Mouse (Mus musculus) forebrain, postnatal 0 days (tissue): ENCODE data around the gene Aip. TPM values are rescaled to one million over a fixed set of nuclear protein-coding genes. Genes with fewer than 3 reads are reported as not detected.

ENCODE experiments used
- ATAC-seq: fragments of 200-750 bp; cut with Nextera tagmentation; 2 replicates; pipeline ENCODE4 v1.8.0; 2017; ENCODE audit warnings: mild to moderate bottlenecking, moderate library complexity
- DNase-seq: peaks from one replicate; pipeline ENCODE4 v3.0.0-alpha.2; 2015
- H3K27ac ChIP-seq: fragments of 300-500 bp; sonication (generic); 2 replicates; pipeline ENCODE4 v1.5.1; 2014; ENCODE audit warnings: low read depth, mild to moderate bottlenecking, antibody characterized with exemption, low read length, moderate library complexity, mixed read lengths
- H3K27me3 ChIP-seq: fragments of 300-500 bp; sonication (generic); 2 replicates; pipeline ENCODE4 v1.6.1; 2014; ENCODE audit warnings: mild to moderate bottlenecking, low read length, mixed read lengths; ENCODE audit not compliant: insufficient read depth
- H3K36me3 ChIP-seq: fragments of 300-500 bp; sonication (generic); 2 replicates; pipeline ENCODE4 v1.6.1; 2014; ENCODE audit warnings: mild to moderate bottlenecking, moderate library complexity; ENCODE audit not compliant: insufficient read depth
- H3K4me1 ChIP-seq: fragments of 300-500 bp; sonication (generic); 2 replicates; pipeline ENCODE4 v1.6.1; 2014; ENCODE audit warnings: antibody characterized with exemption; ENCODE audit not compliant: insufficient read depth
- H3K4me2 ChIP-seq: fragments of 300-500 bp; sonication (generic); 2 replicates; pipeline ENCODE4 v1.6.1; 2014; ENCODE audit warnings: low read depth, mild to moderate bottlenecking, moderate library complexity
- H3K4me3 ChIP-seq: fragments of 300-500 bp; sonication (generic); 2 replicates; pipeline ENCODE4 v1.5.1; 2014; ENCODE audit warnings: low read depth, low read length, mixed read lengths
- H3K9ac ChIP-seq: fragments of 300-500 bp; sonication (generic); 2 replicates; pipeline ENCODE4 v1.6.1; 2014; ENCODE audit warnings: mild to moderate bottlenecking
- H3K9me3 ChIP-seq: fragments of 300-500 bp; sonication (generic); 2 replicates; pipeline ENCODE4 v1.6.1; 2016; ENCODE audit warnings: low read length
- CTCF ChIP-seq: sonication (generic); IDR thresholded peaks from 2 replicates; pipeline ENCODE4 v1.5.1; 2016; ENCODE audit warnings: antibody characterized with exemption, control low read depth, low read depth
- WGBS: fragments of 180-500 bp; shearing (Covaris S2); extraction: QIAGEN DNeasy Blood & Tissue Kit; methylation state at CpG from one replicate; pipeline ENCODE4 v1.1.7; 2014; 5-methylcytosine and 5-hydroxymethylcytosine counted together
- polyA plus RNA-seq: library from polyadenylated mRNA; unstranded; fragments of >200 nt; fragmentation: Nextera tagmentation; extraction: Ambion mirVana; gene quantifications from 2 replicates; pipeline ENCODE4 v1.2.1, GENCODE M21; 2015
- total RNA-seq: library from RNA; depleted of rRNA; stranded (reverse); fragments of >200 nt; gene quantifications from 2 replicates; pipeline ENCODE4 v1.2.3, GENCODE M21; 2014

The Aip gene
- total and polyA plus RNA-seq, 2 experiments from 2014 or later, result 25.8 to 86.2 TPM

GRCm38 (mm10) chr19:4091383-4091782 is 34.3 kb downstream of the Aip start:
- Histone ChIP-seq H3K36me3 (no peaks in the 10 kb centered on the region), H3K4me1 (0 out of 2 replicates have a peak, but pooled peaks cover 5% of the 10 kb centered on the region), H3K4me2 (no peak overlapping the region), H3K27ac (no peak overlapping the region), H3K4me3 (no peak overlapping the region), H3K27me3 (no peaks in the 10 kb centered on the region), H3K9ac (no peak overlapping the region), H3K9me3 (no peaks in the 10 kb centered on the region)
- DNase-seq (no peak), ATAC-seq (no peak)
- 75% methylated on average over 2 of the region's 2 CpGs for WGBS
- no peak for TF ChIP-seq CTCF

- H3K36me3 ChIP-seq, result no peaks in the 10 kb centered on the region
- ATAC-seq, result no peak
- no peak overlapping the region for H3K27ac ChIP-seq
- no peak for DNase-seq
- H3K4me3 ChIP-seq, result no peak overlapping the region
- H3K9me3 ChIP-seq, result no peaks in the 10 kb centered on the region
- no peaks in the 10 kb centered on the region for H3K4me1 ChIP-seq
- H3K27me3 ChIP-seq, result no peaks in the 10 kb centered on the region
- TF ChIP-seq CTCF, result no peak
- H3K4me2 ChIP-seq, result no peak overlapping the region
- WGBS, result 89% methylated on average over 3 of the region's 3 CpGs
- no peak overlapping the region for H3K9ac ChIP-seq
These were observed 35.2 kb downstream of the Aip start for GRCm38 (mm10) chr19:4090446-4090845.

- Histone ChIP-seq H3K4me3 (no peak overlapping the region), H3K36me3 (no peaks in the 10 kb centered on the region), H3K9ac (no peak overlapping the region), H3K9me3 (no peaks in the 10 kb centered on the region), H3K4me1 (no peaks in the 10 kb centered on the region), H3K27ac (no peak overlapping the region), H3K27me3 (no peaks in the 10 kb centered on the region), H3K4me2 (no peak overlapping the region)
- TF ChIP-seq CTCF, result no peak
- DNase-seq (no peak), ATAC-seq (no peak)
- 29% methylated on average over 6 of the region's 6 CpGs for WGBS
These were observed 36.5 kb downstream of the Aip start for GRCm38 (mm10) chr19:4089128-4089527.

GRCm38 (mm10) chr19:4088146-4088545 is 37.5 kb downstream of the Aip start:
- Histone ChIP-seq H3K27ac (no peak overlapping the region), H3K9ac (no peak overlapping the region)

GRCm38 (mm10) chr19:4087090-4087489 is 38.6 kb downstream of the Aip start:
- no peak overlapping the region for H3K9ac ChIP-seq

More at GRCm38 (mm10) chr19:4088146-4088545, 37.5 kb downstream of the Aip start:
- no peaks in the 10 kb centered on the region for H3K4me1 ChIP-seq
- ATAC-seq, result no peak
- whole genome bisulfite sequencing, result 58% methylated on average over 5 of the region's 5 CpGs
- no peak overlapping the region for H3K4me2 ChIP-seq
- no peak for DNase-seq
- H3K4me3 ChIP-seq, result no peak overlapping the region
- H3K27me3 ChIP-seq, result no peaks in the 10 kb centered on the region
- H3K9me3 ChIP-seq, result no peaks in the 10 kb centered on the region
- no peaks in the 10 kb centered on the region for H3K36me3 ChIP-seq
- TF ChIP-seq CTCF, result no peak

GRCm38 (mm10) chr19:4086156-4086555 is 39.5 kb downstream of the Aip start:
- TF ChIP-seq CTCF, result no peak

More at GRCm38 (mm10) chr19:4087090-4087489, 38.6 kb downstream of the Aip start:
- Histone ChIP-seq H3K4me3 (no peak overlapping the region), H3K4me1 (no peaks in the 10 kb centered on the region), H3K27ac (no peak overlapping the region), H3K36me3 (no peaks in the 10 kb centered on the region), H3K9me3 (no peaks in the 10 kb centered on the region), H3K4me2 (no peak overlapping the region), H3K27me3 (no peaks in the 10 kb centered on the region)
- DNase-seq (no peak), ATAC-seq (no peak)
- TF ChIP-seq CTCF, result no peak
- WGBS, result 87% methylated on average over 5 of the region's 5 CpGs

GRCm38 (mm10) chr19:4084984-4085383 is 40.7 kb downstream of the Aip start:
- no peaks in the 10 kb centered on the region for H3K9me3 ChIP-seq
- WGBS, result 84% methylated on average over 1 of the region's 1 CpGs
- no peak for DNase-seq
- H3K36me3 ChIP-seq, result no peaks in the 10 kb centered on the region
- no peak overlapping the region for H3K27ac ChIP-seq
- no peak for ATAC-seq
- H3K4me2 ChIP-seq, result no peak overlapping the region
- no peaks in the 10 kb centered on the region for H3K27me3 ChIP-seq
- no peak overlapping the region for H3K9ac ChIP-seq
- no peak overlapping the region for H3K4me3 ChIP-seq
- peak; percentile 25; the same call in 1 of the 2 replicates for TF ChIP-seq CTCF
- no peaks in the 10 kb centered on the region for H3K4me1 ChIP-seq

More at GRCm38 (mm10) chr19:4086156-4086555, 39.5 kb downstream of the Aip start:
- Histone ChIP-seq H3K9me3 (no peaks in the 10 kb centered on the region), H3K9ac (no peak overlapping the region), H3K4me1 (no peaks in the 10 kb centered on the region), H3K27me3 (no peaks in the 10 kb centered on the region), H3K4me2 (no peak overlapping the region), H3K4me3 (no peak overlapping the region), H3K27ac (no peak overlapping the region), H3K36me3 (no peaks in the 10 kb centered on the region)
- DNase-seq, result no peak
- 94% methylated on average over 15 of the region's 15 CpGs for WGBS
- ATAC-seq, result no peak

GRCm38 (mm10) chr19:4083826-4084225 is 41.8 kb downstream of the Aip start:
- no peak overlapping the region for H3K4me3 ChIP-seq
- no peaks in the 10 kb centered on the region for H3K27me3 ChIP-seq
- no peak for DNase-seq
- ATAC-seq, result no peak
- no peak overlapping the region for H3K9ac ChIP-seq
- no peaks in the 10 kb centered on the region for H3K36me3 ChIP-seq
- no peak for TF ChIP-seq CTCF
- H3K4me1 ChIP-seq, result no peaks in the 10 kb centered on the region
- WGBS, result 34% methylated on average over 8 of the region's 8 CpGs
- H3K9me3 ChIP-seq, result no peaks in the 10 kb centered on the region
- H3K27ac ChIP-seq, result no peak overlapping the region
- no peak overlapping the region for H3K4me2 ChIP-seq
